ENCODE assay signal across 11 mouse cellular contexts in genomic region chr13:54263641-54264040, GRCm38 (mm10).
"Had no signal": no experiment of that assay in that cellular context is flagged by ENCODE, and none has a peak within 500 bp of the region (broad histone marks: within the 10 kb centered on the region; RNA-seq: fewer than 3 reads in every experiment).

No protein-coding gene starts in this region.

- H3K27me3 ChIP-seq: neural tube, embryonic 15.5 days had no signal

- DNase-seq: kidney, postnatal 14 days; layer of hippocampus, postnatal 36 days; left cerebral cortex, postnatal 4 days; lung, adult 18-20 months; thymus, postnatal 4 days had no signal

- H3K9ac ChIP-seq: limb, embryonic 13.5 days; liver, embryonic 14.5 days; midbrain, embryonic 12.5 days; neural tube, embryonic 15.5 days had no signal

- H3K4me3 ChIP-seq: limb, embryonic 13.5 days; midbrain, embryonic 12.5 days; myocyte; neural tube, embryonic 15.5 days had no signal

- H3K27ac ChIP-seq: limb, embryonic 13.5 days; liver, embryonic 14.5 days; midbrain, embryonic 12.5 days; neural tube, embryonic 15.5 days; stomach, postnatal 0 days had no signal

- H3K9me3 ChIP-seq: limb, embryonic 13.5 days; midbrain, embryonic 12.5 days; neural tube, embryonic 15.5 days had no signal

- H3K4me1 ChIP-seq: limb, embryonic 13.5 days had no signal

- H3K36me3 ChIP-seq: limb, embryonic 13.5 days; midbrain, embryonic 12.5 days; neural tube, embryonic 15.5 days had no signal

- H3K4me2 ChIP-seq: limb, embryonic 13.5 days; midbrain, embryonic 12.5 days; neural tube, embryonic 15.5 days had no signal
